8 mouse cellular contexts compared by ENCODE assay signal in genomic region chr5:129715326-129715861, GRCm38 (mm10). TPM values are rescaled to one million over a fixed set of nuclear protein-coding genes. Genes with fewer than 3 reads are reported as not detected.
DNase-seq lines count a peak whose midpoint lies in the region; ATAC-seq lines count a peak whose summit lies in the region.

Mrps17 (plus strand) TSS chr5:129715497.

- H3K4me3 ChIP-seq in intestine, embryonic 14.5 days (ENCODE audit: low read depth, low read length) = peak within 1 kb of the TSS; percentile 93

- peak; percentile 90 for DNase-seq in adrenal gland, adult 18-20 months (ENCODE audit: low spot score in 2 of 2)
- peak; percentile 98 for DNase-seq in embryo, embryonic 11 days
- peak; percentile 91 for DNase-seq in gastrocnemius, postnatal 25 days
- peak; percentile 96 for DNase-seq in intestine, embryonic 14.5 days (ENCODE audit: low spot score)
- DNase-seq in left cerebral cortex, postnatal 14 days (ENCODE audit: low spot score in 2 of 2) = peak; percentile 93
- peak; percentile 95 for DNase-seq in mesoderm, embryonic 11.5 days (ENCODE audit: low read depth, low spot score)
- peak; percentile 89 to 92 for DNase-seq in right cerebral cortex, postnatal 36 days (ENCODE audit: low spot score in 2 of 2)
- peak; percentile 94 for DNase-seq in yolk sac, embryonic 10.5 days (ENCODE audit: low spot score)

- peaks cover 36% of the 10 kb centered on the region for H3K36me3 ChIP-seq in intestine, embryonic 14.5 days (ENCODE audit: control insufficient read depth, insufficient read depth, low read length)

- H3K27me3 ChIP-seq in intestine, embryonic 14.5 days (replicated peaks; ENCODE audit: control insufficient read depth, insufficient read depth, low read length) = no peaks in the 10 kb centered on the region; the same call in 1 of the 2 replicates

- ATAC-seq in intestine, embryonic 14.5 days (replicated peaks; ENCODE audit: low FRiP score, low TSS enrichment, low read depth) = peak; percentile 97

- H3K4me1 ChIP-seq in intestine, embryonic 14.5 days (replicated peaks; ENCODE audit: control insufficient read depth, insufficient read depth, low read length) = peaks cover 7% of the 10 kb centered on the region

- H3K4me2 ChIP-seq in intestine, embryonic 14.5 days (ENCODE audit: low read length) = peak within 1 kb of the TSS; percentile 97

- WGBS in intestine, embryonic 14.5 days = under 1% methylated on average over 33 of the region's 33 CpGs

- no peak within 1 kb of the TSS for H3K27ac ChIP-seq in intestine, embryonic 14.5 days (ENCODE audit: low read depth)

- no peaks in the 10 kb centered on the region for H3K9me3 ChIP-seq in intestine, embryonic 14.5 days (ENCODE audit: control insufficient read depth, low read length)

- H3K9ac ChIP-seq in intestine, embryonic 14.5 days (ENCODE audit: low read length) = peak within 1 kb of the TSS; percentile 83

- intact Hi-C loops in left cerebral cortex, postnatal 14 days (cut with DNase I) = loop anchor here (5.0 kb wide), 1 partner anchor 103 kb away; no protein-coding TSS in a partner anchor

RNA-seq across cellular contexts. Expression of gene Mrps17, which starts in this region (rescaled TPM):
- total RNA-seq in adrenal gland, adult 18-20 months (2021) = 10 to 100 TPM; 81.0 to 89.6 TPM
- 10 to 100 TPM; 57.3 to 63.7 TPM for total RNA-seq in gastrocnemius, postnatal 25 days (2021)
- 211 and 218 TPM in 2 replicates for polyA plus RNA-seq in intestine, embryonic 14.5 days (2014; fragmentation: Nextera tagmentation; extraction: Ambion mirVana)
- 10 to 100 TPM; 79.3 to 85.1 TPM for total RNA-seq in left cerebral cortex, postnatal 14 days (2021)
